Mouse (Mus musculus) cerebellum, adult 2 months (tissue): ENCODE data around the gene Vps8.

ENCODE experiments used
- CTCF ChIP-seq: fragments of 200-500 bp; IDR thresholded peaks from 2 replicates; pipeline ENCODE4 v1.5.1; 2011; ENCODE audit warnings: low read depth, mild to moderate bottlenecking, control low read depth, low read length, moderate library complexity, borderline replicate concordance; ENCODE audit not compliant: insufficient read depth
- POLR2A ChIP-seq: fragments of 200-500 bp; IDR thresholded peaks from 2 replicates; pipeline ENCODE4 v1.6.1; 2011; ENCODE audit warnings: low read length, control low read depth, borderline replicate concordance; ENCODE audit not compliant: insufficient read depth

DNA sequence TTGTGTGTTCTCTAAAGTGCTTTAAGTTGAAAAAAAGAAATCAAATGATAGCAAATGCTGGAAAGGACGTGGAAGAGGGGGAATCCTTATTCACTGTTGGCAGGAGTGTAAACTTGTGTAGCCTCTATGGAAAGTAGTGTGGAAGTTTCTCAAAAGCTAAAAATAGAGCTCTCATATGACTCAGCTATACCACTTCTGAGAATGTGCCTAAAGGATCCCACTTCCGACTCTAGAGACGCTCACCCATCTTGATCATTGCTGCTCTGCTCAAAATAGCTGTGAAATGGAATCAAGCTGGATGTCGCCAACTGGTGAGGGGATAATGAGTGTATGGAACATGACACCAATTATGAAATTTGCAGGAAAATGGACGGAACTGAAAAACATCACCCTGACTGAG lies 264.5 kb downstream of the Vps8 start:
- no peak for TF ChIP-seq CTCF
- TF ChIP-seq POLR2A: no peak
